Mouse (Mus musculus): Measurements from ENCODE around the gene Olfr1150-ps1. TPM values are rescaled to one million over a fixed set of nuclear protein-coding genes. Genes with fewer than 3 reads are reported as not detected.

Olfr1150-ps1 gene
- not detected for total RNA-seq (2021)
- long read RNA-seq, experiment 1 = 0 reads
- long read RNA-seq, experiment 2 = 0 reads

- no peak for DNase-seq
These were observed at the start of gene Olfr1150-ps1 for GRCm38 (mm10) chr2:87843693-87844092. Gene Olfr1150-ps1 (plus strand): TSS chr2:87843993.

GRCm38 (mm10) chr2:87800292-87800691 is 43.5 kb upstream of the Olfr1150-ps1 start, which contains the start of gene Olfr1143:
Gene Olfr1143 (plus strand): TSS chr2:87800592.
- DNase-seq = no peak

- no peak for DNase-seq
These were observed 34.3 kb upstream of the Olfr1150-ps1 start, which contains the start of gene Olfr1145 for GRCm38 (mm10) chr2:87809522-87809921. Gene Olfr1145 (plus strand): TSS chr2:87809822.

- no peak for DNase-seq
These were observed 13.6 kb upstream of the Olfr1150-ps1 start, which contains the start of gene Olfr1148 for GRCm38 (mm10) chr2:87830233-87830632. Gene Olfr1148 (plus strand): TSS chr2:87830533.

- no peak for DNase-seq
These were observed 11.8 kb downstream of the Olfr1150-ps1 start, which contains the start of gene Olfr1151 for GRCm38 (mm10) chr2:87855562-87855961. Gene Olfr1151 (plus strand): TSS chr2:87855862.

GRCm38 (mm10) chr2:87866192-87866591 is 22.4 kb downstream of the Olfr1150-ps1 start, which contains the start of gene Olfr1152:
Gene Olfr1152 (plus strand): TSS chr2:87866492.
- no peak for DNase-seq

- DNase-seq = no peak
These were observed 50.9 kb downstream of the Olfr1150-ps1 start, which contains the start of gene Olfr1153 for GRCm38 (mm10) chr2:87894662-87895061. Gene Olfr1153 (plus strand): TSS chr2:87894962.

Other genes starting within 250 kb of the Olfr1150-ps1 start
- gene Olfr1130, start 237.8 kb upstream of the Olfr1150-ps1 start, total RNA-seq (2021) = not detected
- gene Olfr1131, start 216.9 kb upstream of the Olfr1150-ps1 start, total RNA-seq (2021) = not detected
- not detected for gene Olfr1132, start 206.5 kb upstream of the Olfr1150-ps1 start, total RNA-seq (2021)
- not detected for gene Olfr1133, start 196.6 kb upstream of the Olfr1150-ps1 start, total RNA-seq (2021)
- not detected for gene Olfr1134, start 185.5 kb upstream of the Olfr1150-ps1 start, total RNA-seq (2021)
- gene Olfr1135, start 170.3 kb upstream of the Olfr1150-ps1 start, total RNA-seq (2021) = not detected
- not detected for gene Olfr1136, start 150.0 kb upstream of the Olfr1150-ps1 start, total RNA-seq (2021)
- not detected for gene Olfr1137, start 130.8 kb upstream of the Olfr1150-ps1 start, total RNA-seq (2021)
- not detected for gene Olfr1138, start 104.0 kb upstream of the Olfr1150-ps1 start, total RNA-seq (2021)
- not detected for gene Olfr1140, start 100.2 kb upstream of the Olfr1150-ps1 start, total RNA-seq (2021)
- gene Olfr1141, start 90.0 kb upstream of the Olfr1150-ps1 start, total RNA-seq (2021) = not detected
- gene Olfr152, start 64.5 kb upstream of the Olfr1150-ps1 start, total RNA-seq (2021) = not detected
- not detected for gene Olfr1143, start 43.4 kb upstream of the Olfr1150-ps1 start, total RNA-seq (2021)
- not detected for gene Olfr1145, start 34.2 kb upstream of the Olfr1150-ps1 start, total RNA-seq (2021)
- not detected for gene Olfr1148, start 13.5 kb upstream of the Olfr1150-ps1 start, total RNA-seq (2021)
- gene Olfr1151, start 11.9 kb downstream of the Olfr1150-ps1 start, total RNA-seq (2021) = not detected
- not detected for gene Olfr1152, start 22.5 kb downstream of the Olfr1150-ps1 start, total RNA-seq (2021)
- gene Olfr1153, start 51.0 kb downstream of the Olfr1150-ps1 start, total RNA-seq (2021) = not detected
- not detected for gene Olfr1154, start 61.2 kb downstream of the Olfr1150-ps1 start, total RNA-seq (2021)
- gene Olfr1155, start 101.1 kb downstream of the Olfr1150-ps1 start, total RNA-seq (2021) = not detected
- not detected for gene Olfr1156, start 109.1 kb downstream of the Olfr1150-ps1 start, total RNA-seq (2021)
- gene Olfr1157, start 124.3 kb downstream of the Olfr1150-ps1 start, total RNA-seq (2021) = not detected
- not detected for gene Olfr74, start 130.7 kb downstream of the Olfr1150-ps1 start, total RNA-seq (2021)
- gene Olfr1158, start 146.1 kb downstream of the Olfr1150-ps1 start, total RNA-seq (2021) = not detected
- not detected for gene Olfr1160, start 164.3 kb downstream of the Olfr1150-ps1 start, total RNA-seq (2021)
- not detected for gene Olfr1161, start 178.8 kb downstream of the Olfr1150-ps1 start, total RNA-seq (2021)
- not detected for gene Olfr73, start 193.7 kb downstream of the Olfr1150-ps1 start, total RNA-seq (2021)
- gene Olfr1162, start 207.1 kb downstream of the Olfr1150-ps1 start, total RNA-seq (2021) = not detected
- not detected for gene Olfr1163, start 227.8 kb downstream of the Olfr1150-ps1 start, total RNA-seq (2021)
- gene Olfr1164, start 250.0 kb downstream of the Olfr1150-ps1 start, total RNA-seq (2021) = not detected

Data from gastrocnemius, postnatal 25 days (tissue).